9 mouse cellular contexts compared by ENCODE assay signal in the genomic region with DNA sequence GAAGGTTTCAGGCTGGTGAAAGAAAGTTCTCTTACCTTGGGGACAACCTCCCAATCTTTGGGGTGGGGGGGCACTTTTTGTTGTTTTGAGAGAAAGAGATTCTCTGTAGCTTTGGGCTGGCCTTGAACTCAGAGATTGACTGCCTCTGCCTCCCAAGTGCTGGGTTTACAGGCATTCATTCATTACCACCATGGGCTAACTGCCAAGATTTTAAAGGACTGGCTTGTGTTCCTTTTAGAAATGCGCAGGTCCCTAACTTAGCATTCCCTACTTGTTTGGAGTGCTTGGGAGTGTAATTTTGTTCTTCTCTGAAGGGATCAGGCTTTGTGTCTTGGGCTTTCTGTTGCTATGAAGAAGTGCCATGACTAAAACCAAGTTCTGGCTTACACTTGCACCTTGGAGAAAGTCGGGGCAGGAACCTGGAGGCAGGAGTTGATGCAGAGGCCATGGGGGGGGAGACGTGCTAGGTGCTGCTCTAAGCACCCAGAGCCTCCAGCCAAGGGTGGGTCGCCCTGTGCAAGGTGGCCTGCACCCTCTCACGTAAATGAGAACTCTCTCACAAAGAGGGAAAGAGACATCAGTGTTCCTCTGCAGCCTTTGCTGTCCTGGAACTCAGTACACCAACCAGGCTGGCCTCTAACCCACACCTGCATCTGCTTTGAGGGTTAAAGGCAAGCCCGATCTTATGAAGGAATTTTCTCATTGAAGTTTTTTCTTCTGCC. TPM values are rescaled to one million over a fixed set of nuclear protein-coding genes. Genes with fewer than 3 reads are reported as not detected.
DNase-seq lines count a peak whose midpoint lies in the region; ATAC-seq lines count a peak whose summit lies in the region.
"Had no signal": no experiment of that assay in that cellular context is flagged by ENCODE, and none has a peak within 500 bp of the region (broad histone marks: within the 10 kb centered on the region; RNA-seq: fewer than 3 reads in every experiment).

No protein-coding gene starts in this region.

- H3K27me3 ChIP-seq in forebrain, embryonic 13.5 days = no peaks in the 10 kb centered on the region
- H3K27me3 ChIP-seq in liver, embryonic 12.5 days (replicated peaks) = 0 out of 2 replicates have a peak, but pooled peaks cover 5% of the 10 kb centered on the region

- DNase-seq in 3134 (ENCODE audit: extremely low read depth, insufficient read length, low spot score) (peak; percentile 28), 416B (ENCODE audit: low read depth) (peak; percentile 44)
- DNase-seq in adrenal gland, postnatal 14 days = no peak
- no peak for DNase-seq in left cerebral cortex, postnatal 25 days (ENCODE audit: low spot score in 2 of 2)
- no peak for DNase-seq in cerebellum, postnatal 10 days
- no peak for DNase-seq in layer of hippocampus, adult 9-11 months
- DNase-seq: heart, adult 11 months had no signal

- no peaks in the 10 kb centered on the region for H3K9me3 ChIP-seq in forebrain, embryonic 13.5 days (replicated peaks)
- no peaks in the 10 kb centered on the region for H3K9me3 ChIP-seq in liver, embryonic 12.5 days (replicated peaks)

- H3K9ac ChIP-seq in forebrain, embryonic 13.5 days = peak overlapping the region; percentile 99; the same call in 1 of the 2 replicates
- peak overlapping the region; percentile 95 for H3K9ac ChIP-seq in liver, embryonic 12.5 days

- WGBS in forebrain, embryonic 13.5 days = 83% methylated on average over 6 of the region's 6 CpGs
- WGBS in liver, embryonic 12.5 days (ENCODE audit: insufficient replicate concordance) = 78% methylated on average over 6 of the region's 6 CpGs

- H3K4me2 ChIP-seq in forebrain, embryonic 13.5 days = peak overlapping the region; percentile 83
- H3K4me2 ChIP-seq in liver, embryonic 12.5 days = peak overlapping the region; percentile 91

- H3K27ac ChIP-seq in forebrain, embryonic 13.5 days = 0 out of 2 replicates have a peak overlapping the region, but pooled peaks have one; percentile 33
- peak overlapping the region; percentile 88 for H3K27ac ChIP-seq in liver, embryonic 12.5 days

- peaks cover 18% of the 10 kb centered on the region for H3K4me1 ChIP-seq in forebrain, embryonic 13.5 days
- peaks cover 22% of the 10 kb centered on the region for H3K4me1 ChIP-seq in liver, embryonic 12.5 days

- peak overlapping the region; percentile 80 for H3K4me3 ChIP-seq in forebrain, embryonic 13.5 days
- peak overlapping the region; percentile 76 for H3K4me3 ChIP-seq in liver, embryonic 12.5 days

- ATAC-seq in forebrain, embryonic 13.5 days = no peak
- no peak for ATAC-seq in liver, embryonic 12.5 days

- intact Hi-C loops in left cerebral cortex, postnatal 25 days (cut with DNase I) = loop anchor here (2.0 kb wide), 1 partner anchor 99 kb away; no protein-coding TSS in a partner anchor

- H3K36me3 ChIP-seq in forebrain, embryonic 13.5 days (ENCODE audit: poor library complexity, severe bottlenecking) = peaks cover 28% of the 10 kb centered on the region
- peaks cover 31% of the 10 kb centered on the region for H3K36me3 ChIP-seq in liver, embryonic 12.5 days

RNA-seq across cellular contexts. Expression of gene Rpl13, which starts 2.1 kb away (rescaled TPM):
- polyA plus RNA-seq in forebrain, embryonic 13.5 days (2015; fragmentation: Nextera tagmentation; extraction: Ambion mirVana) = 917 and 1,023 TPM in 2 replicates
- polyA plus RNA-seq in liver, embryonic 12.5 days (2016; fragmentation: Nextera tagmentation; extraction: Ambion mirVana) = 1,452 and 1,476 TPM in 2 replicates
- total RNA-seq in adrenal gland, postnatal 14 days (2021) = 587 and 646 TPM in 2 replicates
- total RNA-seq in left cerebral cortex, postnatal 25 days (2021) = 100 to 1,000 TPM; 350 to 359 TPM

RNA-seq across cellular contexts. Expression of gene Cpne7, which starts 13.0 kb away (rescaled TPM):
- 0.43 and 0.64 TPM in 2 replicates for polyA plus RNA-seq in forebrain, embryonic 13.5 days (2015; fragmentation: Nextera tagmentation; extraction: Ambion mirVana)
- polyA plus RNA-seq in liver, embryonic 12.5 days (2016; fragmentation: Nextera tagmentation; extraction: Ambion mirVana) = 2.8 and 2.9 TPM in 2 replicates
- total RNA-seq in adrenal gland, postnatal 14 days (2021) = 6.0 and 7.0 TPM in 2 replicates
- 10 to 100 TPM; 47.5 to 62.6 TPM for total RNA-seq in left cerebral cortex, postnatal 25 days (2021)

RNA-seq across cellular contexts. Expression of gene Spg7, which starts 41.5 kb away (rescaled TPM):
- 45.1 and 47.3 TPM in 2 replicates for polyA plus RNA-seq in forebrain, embryonic 13.5 days (2015; fragmentation: Nextera tagmentation; extraction: Ambion mirVana)
- 40.0 TPM in 2 replicates for polyA plus RNA-seq in liver, embryonic 12.5 days (2016; fragmentation: Nextera tagmentation; extraction: Ambion mirVana)
- total RNA-seq in adrenal gland, postnatal 14 days (2021) = 73.2 and 79.6 TPM in 2 replicates
- total RNA-seq in left cerebral cortex, postnatal 25 days (2021) = 10 to 100 TPM; 64.3 to 68.6 TPM

RNA-seq across cellular contexts. Expression of gene Sult5a1, which starts 53.9 kb away (rescaled TPM):
- polyA plus RNA-seq in forebrain, embryonic 13.5 days (2015; fragmentation: Nextera tagmentation; extraction: Ambion mirVana) = 0.40 and 0.44 TPM in 2 replicates
- 1.7 and 2.1 TPM in 2 replicates for polyA plus RNA-seq in liver, embryonic 12.5 days (2016; fragmentation: Nextera tagmentation; extraction: Ambion mirVana)
- 8.8 and 10.1 TPM in 2 replicates for total RNA-seq in adrenal gland, postnatal 14 days (2021)
- total RNA-seq in left cerebral cortex, postnatal 25 days (2021) = not detected

Comparison
In these comparisons a context has a peak if more than half of its experiments do, and no peak if none do; other contexts are left out.
1. DNase-seq: peak in 3134 (single experiment) and 416B (single experiment); none in adrenal gland, postnatal 14 days (single experiment), left cerebral cortex, postnatal 25 days (0 of 2), cerebellum, postnatal 10 days (0 of 2) and layer of hippocampus, adult 9-11 months (single experiment).